Mouse (Mus musculus) midbrain, embryonic 14.5 days (tissue): Measurements from ENCODE around the gene Cmtm3. TPM values are rescaled to one million over a fixed set of nuclear protein-coding genes. Genes with fewer than 3 reads are reported as not detected.

Experiments
- ATAC-seq: fragments of 200-750 bp; cut with Nextera tagmentation; 2 replicates; pipeline ENCODE4 v1.8.0; 2017; ENCODE audit warnings: moderate number of reproducible peaks, moderate library complexity; ENCODE audit not compliant: low FRiP score, low TSS enrichment
- DNase-seq: peaks from one replicate; pipeline ENCODE4 v3.0.0-alpha.2; 2015
- H3K27ac ChIP-seq: fragments of 300-500 bp; sonication (generic); replicated peaks from 2 replicates; pipeline ENCODE4 v1.5.1; 2014; ENCODE audit warnings: mild to moderate bottlenecking, low read depth, low read length, moderate library complexity
- H3K27me3 ChIP-seq: fragments of 300-500 bp; sonication (generic); 2 replicates; pipeline ENCODE4 v1.6.1; 2014; ENCODE audit warnings: low read length, control low read depth, mixed read lengths; ENCODE audit not compliant: control insufficient read depth, insufficient read depth
- H3K36me3 ChIP-seq: fragments of 300-500 bp; sonication (generic); 2 replicates; pipeline ENCODE4 v1.6.1; 2014; ENCODE audit warnings: low read length, control low read depth; ENCODE audit not compliant: control insufficient read depth, insufficient read depth
- H3K4me1 ChIP-seq: fragments of 300-500 bp; sonication (generic); 2 replicates; pipeline ENCODE4 v1.6.1; 2014; ENCODE audit warnings: mild to moderate bottlenecking, antibody characterized with exemption, low read length, control low read depth; ENCODE audit not compliant: control insufficient read depth, insufficient read depth
- H3K4me2 ChIP-seq: fragments of 300-500 bp; sonication (generic); 2 replicates; pipeline ENCODE4 v1.6.1; 2014; ENCODE audit warnings: mild to moderate bottlenecking, low read length, moderate library complexity
- H3K4me3 ChIP-seq: fragments of 300-500 bp; sonication (generic); replicated peaks from 2 replicates; pipeline ENCODE4 v1.5.1; 2014; ENCODE audit warnings: low read depth, low read length
- H3K9ac ChIP-seq: fragments of 300-500 bp; sonication (generic); replicated peaks from 2 replicates; pipeline ENCODE4 v1.6.1; 2014; ENCODE audit warnings: mild to moderate bottlenecking, low read length, moderate library complexity
- H3K9me3 ChIP-seq: fragments of 300-500 bp; sonication (generic); 2 replicates; pipeline ENCODE4 v1.6.1; 2016; ENCODE audit warnings: low read length, control low read depth, mixed read lengths; ENCODE audit not compliant: control insufficient read depth
- WGBS: fragments of 180-500 bp; shearing (Covaris S2); extraction: QIAGEN DNeasy Blood & Tissue Kit; methylation state at CpG from one replicate; pipeline ENCODE4 v1.1.7; 2014; 5-methylcytosine and 5-hydroxymethylcytosine counted together
- polyA plus RNA-seq: library from polyadenylated mRNA; unstranded; fragments of >200 nt; fragmentation: Nextera tagmentation; extraction: Ambion mirVana; gene quantifications from 2 replicates; pipeline ENCODE4 v1.2.1, GENCODE M21; 2014

Gene Cmtm3
- polyA plus RNA-seq, 1 experiment from 2014 or later: 36.9 TPM

- 88% methylated on average over 13 of the region's 13 CpGs for WGBS
These were observed 10.8 kb downstream of the Cmtm3 start for GRCm38 (mm10) chr8:104350047-104350446.

GRCm38 (mm10) chr8:104353186-104353585, 14.0 kb downstream of the Cmtm3 start:
- Histone ChIP-seq H3K4me2 (no peak overlapping the region), H3K4me1 (no peaks in the 10 kb centered on the region), H3K9me3 (no peaks in the 10 kb centered on the region), H3K36me3 (peaks cover 15% of the 10 kb centered on the region; the same call in 1 of the 2 replicates), H3K27ac (peak overlapping the region; percentile 49; the same call in 1 of the 2 replicates), H3K4me3 (no peak overlapping the region), H3K9ac (no peak overlapping the region), H3K27me3 (no peaks in the 10 kb centered on the region)
- no peak for DNase-seq
- 49% methylated on average over 5 of the region's 5 CpGs for WGBS
- ATAC-seq: peak; percentile 37; the same call in 1 of the 2 replicates

More at GRCm38 (mm10) chr8:104350047-104350446, 10.8 kb downstream of the Cmtm3 start:
- H3K36me3 ChIP-seq: peaks cover 7% of the 10 kb centered on the region; the same call in 1 of the 2 replicates
- H3K4me1 ChIP-seq: no peaks in the 10 kb centered on the region
- DNase-seq: no peak
- H3K27ac ChIP-seq: no peak overlapping the region
- ATAC-seq: no peak
- H3K4me3 ChIP-seq: no peak overlapping the region
- H3K27me3 ChIP-seq: no peaks in the 10 kb centered on the region
- no peak overlapping the region for H3K9ac ChIP-seq
- H3K4me2 ChIP-seq: no peak overlapping the region
- H3K9me3 ChIP-seq: no peaks in the 10 kb centered on the region

- no peak overlapping the region for H3K4me3 ChIP-seq
- no peaks in the 10 kb centered on the region for H3K9me3 ChIP-seq
- H3K9ac ChIP-seq: no peak overlapping the region
- no peak overlapping the region for H3K4me2 ChIP-seq
- 94% methylated on average over 10 of the region's 10 CpGs for WGBS
- peaks cover 15% of the 10 kb centered on the region; the same call in 1 of the 2 replicates for H3K36me3 ChIP-seq
- H3K27me3 ChIP-seq: no peaks in the 10 kb centered on the region
- H3K27ac ChIP-seq: no peak overlapping the region
- 0 out of 2 replicates have a peak, but pooled peaks cover 1% of the 10 kb centered on the region for H3K4me1 ChIP-seq
- DNase-seq (no peak), ATAC-seq (no peak)
These were observed 15.3 kb downstream of the Cmtm3 start for GRCm38 (mm10) chr8:104354504-104354903.

GRCm38 (mm10) chr8:104358637-104359036, 19.4 kb downstream of the Cmtm3 start:
- Histone ChIP-seq H3K4me3 (no peak overlapping the region), H3K9ac (no peak overlapping the region), H3K4me1 (0 out of 2 replicates have a peak, but pooled peaks cover 3% of the 10 kb centered on the region), H3K36me3 (peaks cover 15% of the 10 kb centered on the region; the same call in 1 of the 2 replicates), H3K4me2 (no peak overlapping the region), H3K9me3 (no peaks in the 10 kb centered on the region), H3K27ac (no peak overlapping the region), H3K27me3 (no peaks in the 10 kb centered on the region)
- ATAC-seq (no peak), DNase-seq (no peak)
- 52% methylated on average over 3 of the region's 3 CpGs for WGBS

- Histone ChIP-seq H3K36me3 (peaks cover 9% of the 10 kb centered on the region; the same call in 1 of the 2 replicates), H3K9me3 (no peaks in the 10 kb centered on the region), H3K27ac (no peak overlapping the region), H3K4me2 (no peak overlapping the region), H3K9ac (no peak overlapping the region), H3K27me3 (no peaks in the 10 kb centered on the region), H3K4me1 (0 out of 2 replicates have a peak, but pooled peaks cover 3% of the 10 kb centered on the region), H3K4me3 (no peak overlapping the region)
- DNase-seq: no peak
- whole genome bisulfite sequencing: 65% methylated on average over 15 of the region's 15 CpGs
- no peak for ATAC-seq
These were observed 20.7 kb downstream of the Cmtm3 start for GRCm38 (mm10) chr8:104359778-104360456.

GRCm38 (mm10) chr8:104365695-104366094, 26.5 kb downstream of the Cmtm3 start:
- H3K9me3 ChIP-seq: no peaks in the 10 kb centered on the region
- no peak overlapping the region for H3K27ac ChIP-seq
- H3K4me2 ChIP-seq: no peak overlapping the region
- no peak overlapping the region for H3K9ac ChIP-seq
- H3K4me3 ChIP-seq: no peak overlapping the region
- no peak for DNase-seq
- no peak for ATAC-seq
- no peaks in the 10 kb centered on the region for H3K36me3 ChIP-seq
- no peaks in the 10 kb centered on the region for H3K27me3 ChIP-seq
- WGBS: 90% methylated on average over 9 of the region's 9 CpGs
- H3K4me1 ChIP-seq: 0 out of 2 replicates have a peak, but pooled peaks cover 2% of the 10 kb centered on the region

- Histone ChIP-seq H3K4me3 (no peak overlapping the region), H3K4me2 (no peak overlapping the region), H3K36me3 (no peaks in the 10 kb centered on the region), H3K9ac (no peak overlapping the region), H3K4me1 (0 out of 2 replicates have a peak, but pooled peaks cover 2% of the 10 kb centered on the region), H3K27ac (no peak overlapping the region), H3K27me3 (no peaks in the 10 kb centered on the region), H3K9me3 (no peaks in the 10 kb centered on the region)
- ATAC-seq: no peak
- peak; percentile 37 for DNase-seq
- 50% methylated on average over 5 of the region's 5 CpGs for WGBS
These were observed 28.2 kb downstream of the Cmtm3 start for GRCm38 (mm10) chr8:104367398-104367797.

GRCm38 (mm10) chr8:104369591-104369990, 30.4 kb downstream of the Cmtm3 start:
- H3K4me3 ChIP-seq: no peak overlapping the region
- WGBS: 84% methylated on average over 12 of the region's 12 CpGs
- ATAC-seq (no peak), DNase-seq (no peak)
- H3K4me2 ChIP-seq: no peak overlapping the region
- H3K36me3 ChIP-seq: no peaks in the 10 kb centered on the region
- no peaks in the 10 kb centered on the region for H3K27me3 ChIP-seq
- no peak overlapping the region for H3K27ac ChIP-seq
- H3K4me1 ChIP-seq: peaks cover 5% of the 10 kb centered on the region; the same call in 1 of the 2 replicates
- no peaks in the 10 kb centered on the region for H3K9me3 ChIP-seq
- H3K9ac ChIP-seq: no peak overlapping the region

GRCm38 (mm10) chr8:104370071-104370470, 30.9 kb downstream of the Cmtm3 start:
- no peak overlapping the region for H3K4me3 ChIP-seq
- H3K27me3 ChIP-seq: no peaks in the 10 kb centered on the region
- no peaks in the 10 kb centered on the region for H3K36me3 ChIP-seq
- peaks cover 10% of the 10 kb centered on the region; the same call in 1 of the 2 replicates for H3K4me1 ChIP-seq
- H3K4me2 ChIP-seq: no peak overlapping the region
- no peak for ATAC-seq
- DNase-seq: no peak
- H3K27ac ChIP-seq: no peak overlapping the region
- WGBS: 69% methylated on average over 6 of the region's 6 CpGs
- H3K9me3 ChIP-seq: no peaks in the 10 kb centered on the region
- no peak overlapping the region for H3K9ac ChIP-seq
